Mouse (Mus musculus) CH12.LX (cell line): ENCODE measurements at regions not wholly inside any gene's neighbourhood (a gene's known extent, or its start where the extent isn't known, plus 50 kb on each side); places are given as distances from the start of the nearest gene placed in this dataset.

ENCODE experiments used
- DNase-seq: peaks from one replicate; pipeline ENCODE4 v3.0.0-alpha.2; 2013; ENCODE audit errors: extremely low read depth
- H3K27ac ChIP-seq: 2 replicates; pipeline ENCODE4 v1.5.1; 2012; ENCODE audit warnings: low read depth, mild to moderate bottlenecking, control low read depth, moderate library complexity; ENCODE audit not compliant: insufficient read depth
- H3K27me3 ChIP-seq: replicated peaks from 2 replicates; pipeline ENCODE3; 2012; ENCODE audit warnings: inconsistent platforms
- H3K36me3 ChIP-seq, 2 experiments: replicated peaks in 1 of 2; 2 replicates each; pipeline versions ENCODE3 to v1.6.1; 2012; ENCODE audit warnings: inconsistent platforms in 1 of 2, low read length in 1 of 2, mild to moderate bottlenecking in 1 of 2, mixed read lengths in 1 of 2, moderate library complexity in 1 of 2; ENCODE audit not compliant: control insufficient read depth in 1 of 2, insufficient read depth in 1 of 2
- H3K4me1 ChIP-seq, 2 experiments: 2 replicates each; pipeline ENCODE4 v1.6.1; 2012; ENCODE audit warnings: inconsistent platforms in 1 of 2, moderate library complexity in 1 of 2; ENCODE audit not compliant: insufficient read depth in 2 of 2, control insufficient read depth in 1 of 2
- H3K4me2 ChIP-seq: 2 replicates; pipeline ENCODE4 v1.6.1; 2012; ENCODE audit warnings: low read depth, mild to moderate bottlenecking, control low read depth; ENCODE audit not compliant: poor library complexity, insufficient read depth, severe bottlenecking
- H3K4me3 ChIP-seq, 3 experiments: fragments of 150-350 bp in 1 of 3; sonication (generic) in 1 of 3; replicated peaks in 1 of 3; 2 replicates each; pipeline versions ENCODE3 to v1.5.1; 2011 to 2012; ENCODE audit warnings: low read depth in 2 of 3, low read length in 2 of 3, mild to moderate bottlenecking in 2 of 3, moderate library complexity in 2 of 3, control low read depth in 1 of 3, improper control_type of control experiment in 1 of 3, inconsistent platforms in 1 of 3, mixed read lengths in 1 of 3; ENCODE audit not compliant: poor library complexity in 1 of 3
- H3K79me2 ChIP-seq: replicated peaks from 2 replicates; pipeline ENCODE4 v1.6.1; 2012; ENCODE audit warnings: mild to moderate bottlenecking, moderate library complexity; ENCODE audit not compliant: control insufficient read depth, poor library complexity, insufficient read depth, severe bottlenecking; ENCODE audit errors: extremely low read depth
- H3K9ac ChIP-seq: 2 replicates; pipeline ENCODE4 v1.6.1; 2012; ENCODE audit warnings: low read depth, mild to moderate bottlenecking, control low read depth, moderate library complexity; ENCODE audit not compliant: insufficient read depth
- H3K9me3 ChIP-seq: replicated peaks from 2 replicates; pipeline ENCODE3; 2012; ENCODE audit warnings: low read length, inconsistent platforms, mixed read lengths
- BHLHE40 ChIP-seq: IDR thresholded peaks from 2 replicates; pipeline ENCODE4 v1.6.1; 2011; ENCODE audit warnings: mild to moderate bottlenecking, low read depth, low read length, improper control_type of control experiment
- CHD1 ChIP-seq: IDR thresholded peaks from 2 replicates; pipeline ENCODE4 v1.6.1; 2012; ENCODE audit warnings: low read depth, low read length, improper control_type of control experiment, inconsistent platforms
- CHD2 ChIP-seq: IDR thresholded peaks from 2 replicates; pipeline ENCODE4 v1.6.1; 2011; ENCODE audit warnings: low read length, improper control_type of control experiment
- CTCF ChIP-seq, 2 experiments: IDR thresholded peaks in 1 of 2; conservative IDR thresholded peaks in 1 of 2; 2 replicates each; pipeline ENCODE4 v1.5.1; 2011 to 2012; ENCODE audit warnings: low read depth in 2 of 2, low read length in 2 of 2, improper control_type of control experiment in 1 of 2, inconsistent platforms in 1 of 2, mild to moderate bottlenecking in 1 of 2, moderate library complexity in 1 of 2
- EP300 ChIP-seq: IDR thresholded peaks from 2 replicates; pipeline ENCODE4 v1.6.1; 2011; ENCODE audit warnings: low read length, improper control_type of control experiment
- GABPA ChIP-seq: IDR thresholded peaks from 2 replicates; pipeline ENCODE4 v1.6.1; 2012; ENCODE audit warnings: low read depth, low read length, improper control_type of control experiment, inconsistent platforms; ENCODE audit not compliant: insufficient replicate concordance
- HCFC1 ChIP-seq: IDR thresholded peaks from 2 replicates; pipeline ENCODE4 v1.6.1; 2012; ENCODE audit warnings: low read depth, mild to moderate bottlenecking, inconsistent platforms, low read length, improper control_type of control experiment
- IRF4 ChIP-seq: IDR thresholded peaks from 2 replicates; pipeline ENCODE4 v1.6.1; 2014; ENCODE audit warnings: low read depth, mild to moderate bottlenecking, inconsistent platforms, low read length, improper control_type of control experiment
- JUN ChIP-seq: IDR thresholded peaks from 2 replicates; pipeline ENCODE4 v1.6.1; 2011; ENCODE audit warnings: low read depth, mild to moderate bottlenecking, low read length, improper control_type of control experiment, moderate library complexity; ENCODE audit not compliant: insufficient read depth
- KAT2A ChIP-seq: IDR thresholded peaks from 2 replicates; pipeline ENCODE4 v1.6.1; 2012; ENCODE audit warnings: low read length, improper control_type of control experiment, inconsistent platforms; ENCODE audit not compliant: insufficient replicate concordance
- MAFK ChIP-seq: IDR thresholded peaks from 2 replicates; pipeline ENCODE4 v1.6.1; 2011; ENCODE audit warnings: low read length, improper control_type of control experiment; ENCODE audit not compliant: insufficient replicate concordance
- MEF2A ChIP-seq: IDR thresholded peaks from 2 replicates; pipeline ENCODE4 v1.6.1; 2014; ENCODE audit warnings: low read depth, mild to moderate bottlenecking, inconsistent platforms, low read length, improper control_type of control experiment, borderline replicate concordance
- MYC ChIP-seq: IDR thresholded peaks from 2 replicates; pipeline ENCODE4 v1.6.1; 2011; ENCODE audit warnings: low read depth, mild to moderate bottlenecking, improper control_type of control experiment, low read length
- NELFE ChIP-seq: IDR thresholded peaks from 2 replicates; pipeline ENCODE4 v1.6.1; 2011; ENCODE audit warnings: low read depth, low read length, improper control_type of control experiment
- NRF1 ChIP-seq: IDR thresholded peaks from 2 replicates; pipeline ENCODE4 v1.6.1; 2014; ENCODE audit warnings: low read depth, mild to moderate bottlenecking, inconsistent platforms, low read length, improper control_type of control experiment, moderate library complexity
- POLR2A ChIP-seq: IDR thresholded peaks from 2 replicates; pipeline ENCODE4 v1.6.1; 2011; ENCODE audit warnings: low read depth, mild to moderate bottlenecking, improper control_type of control experiment, low read length
- POLR2AphosphoS2 ChIP-seq: IDR thresholded peaks from 2 replicates; pipeline ENCODE4 v1.6.1; 2011; ENCODE audit warnings: low read depth, low read length, improper control_type of control experiment
- RAD21 ChIP-seq: IDR thresholded peaks from 2 replicates; pipeline ENCODE4 v1.6.1; 2011; ENCODE audit warnings: low read depth, mild to moderate bottlenecking, low read length, improper control_type of control experiment, moderate library complexity
- RCOR1 ChIP-seq: conservative IDR thresholded peaks from 2 replicates; pipeline ENCODE4 v1.6.1; 2012; ENCODE audit warnings: low read depth, mild to moderate bottlenecking, inconsistent platforms, low read length, improper control_type of control experiment
- SIN3A ChIP-seq: IDR thresholded peaks from 2 replicates; pipeline ENCODE4 v1.6.1; 2012; ENCODE audit warnings: low read length, improper control_type of control experiment, inconsistent platforms
- TBP ChIP-seq: conservative IDR thresholded peaks from 2 replicates; pipeline ENCODE4 v1.6.1; 2011; ENCODE audit warnings: low read depth, low read length, improper control_type of control experiment
- TCF12 ChIP-seq: IDR thresholded peaks from 2 replicates; pipeline ENCODE4 v1.6.1; 2014; ENCODE audit warnings: low read depth, mild to moderate bottlenecking, inconsistent platforms, low read length, improper control_type of control experiment
- UBTF ChIP-seq: IDR thresholded peaks from 2 replicates; pipeline ENCODE4 v1.6.1; 2012; ENCODE audit warnings: low read depth, mild to moderate bottlenecking, inconsistent platforms, low read length, improper control_type of control experiment, moderate library complexity
- USF2 ChIP-seq: conservative IDR thresholded peaks from 2 replicates; pipeline ENCODE4 v1.6.1; 2011; ENCODE audit warnings: low read depth, low read length, improper control_type of control experiment
- ZKSCAN1 ChIP-seq: IDR thresholded peaks from 2 replicates; pipeline ENCODE4 v1.6.1; 2012; ENCODE audit warnings: low read depth, inconsistent platforms, low read length, improper control_type of control experiment, borderline replicate concordance
- ZMIZ1 ChIP-seq: IDR thresholded peaks from 2 replicates; pipeline ENCODE4 v1.6.1; 2012; ENCODE audit warnings: low read depth, mild to moderate bottlenecking, inconsistent platforms, low read length, improper control_type of control experiment
- dilution Hi-C: fragments of 300-500 bp; cut with MboI; formaldehyde crosslinking; loops from 2 replicates; pipeline ENCODE4 v1.14.3; 2020; ENCODE audit warnings: low sequenced_read_pairs; ENCODE audit not compliant: extremely low pct_unique_long_range_greater_than_20kb, extremely low pct_ligation_motif_present
- in situ Hi-C: fragments of 300-500 bp; cut with MboI; formaldehyde crosslinking; loops from 3 replicates; pipeline ENCODE4 v1.14.3; 2019; ENCODE audit warnings: low sequenced_read_pairs, low pct_ligation_motif_present, low pct_unique_long_range_greater_than_20kb, mixed read lengths

GRCm38 (mm10) chr11:93672025-93672424, 213.5 kb downstream of the Utp18 start:
- H3K9me3 ChIP-seq = no peaks in the 10 kb centered on the region
- in situ Hi-C loops (no loop called here), dilution Hi-C loops (no loop called here)
- no peak overlapping the region for H3K9ac ChIP-seq
- no peaks in the 10 kb centered on the region for H3K79me2 ChIP-seq
- H3K27me3 ChIP-seq = peaks cover 66% of the 10 kb centered on the region
- no peaks in the 10 kb centered on the region for H3K4me1 ChIP-seq
- H3K27ac ChIP-seq = no peak overlapping the region
- H3K36me3 ChIP-seq = no peaks in the 10 kb centered on the region
- DNase-seq = no peak
- TF ChIP-seq MAFK (no peak), IRF4 (no peak), TBP (no peak), EP300 (no peak), NELFE (no peak), UBTF (no peak), GABPA (no peak), ZMIZ1 (no peak), TCF12 (no peak), MYC (no peak), BHLHE40 (no peak), CHD2 (no peak), CTCF (conservative IDR thresholded peaks at IDR 0.05 in 1 of 2, IDR thresholded peaks at IDR 0.05 in 1 of 2; ENCODE audit: low read depth in 2 of 2, low read length in 2 of 2) (no peak), USF2 (no peak), CHD1 (no peak)
- H3K4me2 ChIP-seq = no peak overlapping the region
- H3K4me3 ChIP-seq = no peak overlapping the region

DNA sequence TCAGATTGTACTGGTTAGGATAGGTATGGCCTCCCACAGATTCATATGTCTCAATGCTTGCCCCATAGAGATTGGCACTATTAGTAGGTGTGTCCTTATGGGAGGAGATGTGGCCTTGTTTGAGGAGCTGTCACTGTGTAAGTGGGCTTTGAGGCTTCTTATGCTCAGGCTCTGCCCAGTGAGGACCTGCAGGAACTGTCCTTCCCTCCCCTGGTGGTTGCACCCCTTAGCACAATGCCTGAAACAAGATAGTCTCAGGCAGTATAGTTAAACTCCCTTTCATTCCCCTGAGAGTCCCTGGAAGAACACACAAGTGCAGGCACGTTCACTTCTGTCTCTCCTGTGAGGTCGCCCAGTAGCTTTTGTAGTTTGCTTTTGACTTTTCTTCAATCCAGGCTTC, 223.9 kb downstream of the Utp18 start:
- H3K4me2 ChIP-seq = no peak overlapping the region
- no peak overlapping the region for H3K27ac ChIP-seq
- DNase-seq = no peak
- dilution Hi-C loops (no loop called here), in situ Hi-C loops (no loop called here)
- H3K9me3 ChIP-seq = no peaks in the 10 kb centered on the region
- H3K4me1 ChIP-seq = no peaks in the 10 kb centered on the region
- TF ChIP-seq SIN3A = no peak
- TF ChIP-seq CHD2 = no peak
- TF ChIP-seq JUN = no peak
- TF ChIP-seq MEF2A = no peak
- no peak for TF ChIP-seq NELFE
- TF ChIP-seq NRF1 = no peak
- TF ChIP-seq MYC = no peak
- no peak for TF ChIP-seq TCF12
- no peak for TF ChIP-seq POLR2A
- TF ChIP-seq GABPA = no peak
- no peak for TF ChIP-seq ZKSCAN1
- TF ChIP-seq POLR2AphosphoS2 = no peak
- TF ChIP-seq HCFC1 = no peak
- TF ChIP-seq KAT2A = no peak
- TF ChIP-seq RCOR1 = no peak
- TF ChIP-seq RAD21 = no peak
- H3K9ac ChIP-seq = no peak overlapping the region
- H3K36me3 ChIP-seq = no peaks in the 10 kb centered on the region
- no peaks in the 10 kb centered on the region for H3K79me2 ChIP-seq
- H3K4me3 ChIP-seq = no peak overlapping the region
- peaks cover 65% of the 10 kb centered on the region for H3K27me3 ChIP-seq
